Mouse (Mus musculus) left cerebral cortex, adult 8-10 months (tissue): ENCODE data around the gene Reln. TPM values are rescaled to one million over a fixed set of nuclear protein-coding genes. Genes with fewer than 3 reads are reported as not detected.

Experiments
- DNase-seq, 2 experiments: peaks; one replicate each; pipeline ENCODE4 v3.0.0; 2022; ENCODE audit warnings: low spot score in 2 of 2
- total RNA-seq, 4 experiments: library from RNA; stranded (reverse); gene quantifications; 2 replicates each; pipeline ENCODE4 v1.2.4; 2022

Gene Reln
- total RNA-seq, 4 experiments from 2014 or later: 55.8 to 76.9 (median 64.0) TPM

GRCm38 (mm10) chr5:22224515-22224914 lies 120.0 kb downstream of the Reln start:
- DNase-seq: no peak

GRCm38 (mm10) chr5:22223940-22224339 lies 120.6 kb downstream of the Reln start:
- no peak for DNase-seq

- DNase-seq: no peak
Observed at GRCm38 (mm10) chr5:22208311-22209021, 136.0 kb downstream of the Reln start.

GRCm38 (mm10) chr5:22197926-22198325 lies 146.6 kb downstream of the Reln start:
- DNase-seq: no peak

GRCm38 (mm10) chr5:22196891-22197290 lies 147.6 kb downstream of the Reln start:
- DNase-seq: no peak

- DNase-seq: no peak
Observed at GRCm38 (mm10) chr5:22196476-22196875, 148.0 kb downstream of the Reln start.

GRCm38 (mm10) chr5:22195352-22195941 lies 149.1 kb downstream of the Reln start:
- DNase-seq: no peak

- DNase-seq: no peak
Observed at GRCm38 (mm10) chr5:22191784-22192183, 152.7 kb downstream of the Reln start.

GRCm38 (mm10) chr5:22190333-22190732 lies 154.2 kb downstream of the Reln start:
- DNase-seq: no peak

GRCm38 (mm10) chr5:22187599-22187998 lies 156.9 kb downstream of the Reln start:
- DNase-seq: no peak

- DNase-seq: no peak
Observed at GRCm38 (mm10) chr5:22176480-22176879, 168.0 kb downstream of the Reln start.

- no peak for DNase-seq
Observed at GRCm38 (mm10) chr5:22171336-22171735, 173.2 kb downstream of the Reln start.

- DNase-seq: no peak
Observed at GRCm38 (mm10) chr5:22164060-22164934, 180.2 kb downstream of the Reln start.

- no peak for DNase-seq
Observed at GRCm38 (mm10) chr5:22160935-22161334, 183.6 kb downstream of the Reln start.

- no peak for DNase-seq
Observed at GRCm38 (mm10) chr5:22158754-22159153, 185.7 kb downstream of the Reln start.

GRCm38 (mm10) chr5:22153601-22154000 lies 190.9 kb downstream of the Reln start:
- no peak for DNase-seq

GRCm38 (mm10) chr5:22141821-22142220 lies 202.7 kb downstream of the Reln start:
- DNase-seq: no peak

- no peak for DNase-seq
Observed at GRCm38 (mm10) chr5:22139015-22139414, 205.5 kb downstream of the Reln start.

GRCm38 (mm10) chr5:22134402-22134801 lies 210.1 kb downstream of the Reln start:
- DNase-seq: no peak

- DNase-seq: no peak
Observed at GRCm38 (mm10) chr5:22131730-22132522, 212.6 kb downstream of the Reln start.

- DNase-seq: no peak
Observed at GRCm38 (mm10) chr5:22127583-22127982, 216.9 kb downstream of the Reln start.
